In genomic region chr4:130906296-130906695, GRCm38 (mm10) we compare ENCODE assay signal across 9 mouse cellular contexts. TPM values are rescaled to one million over a fixed set of nuclear protein-coding genes. Genes with fewer than 3 reads are reported as not detected.
DNase-seq lines count a peak whose midpoint lies in the region; ATAC-seq and TF ChIP-seq lines count a peak whose summit lies in the region.
"Had no signal": no experiment of that assay in that cellular context is flagged by ENCODE, and none has a peak within 500 bp of the region (broad histone marks: within the 10 kb centered on the region; RNA-seq: fewer than 3 reads in every experiment).

No protein-coding gene starts in this region.

- H3K4me2 ChIP-seq in kidney, embryonic 15.5 days = no peak overlapping the region
- H3K4me2 ChIP-seq in hindbrain, embryonic 15.5 days = no peak overlapping the region
- no peak overlapping the region for H3K4me2 ChIP-seq in midbrain, embryonic 11.5 days

- TF ChIP-seq CTCF in kidney, adult 2 months (conservative IDR thresholded peaks at IDR 0.05; ENCODE audit: insufficient read depth, insufficient read length, low read depth, low read length) = no peak

- 43% methylated on average over 8 of the region's 8 CpGs for WGBS in kidney, adult 2 months
- WGBS in kidney, embryonic 15.5 days = 27% methylated on average over 8 of the region's 8 CpGs
- WGBS in embryonic facial prominence, embryonic 10.5 days = 45% methylated on average over 8 of the region's 8 CpGs
- WGBS in hindbrain, embryonic 15.5 days = 24% methylated on average over 8 of the region's 8 CpGs
- WGBS in midbrain, embryonic 11.5 days = 42% methylated on average over 8 of the region's 8 CpGs

- H3K27me3 ChIP-seq in kidney, adult 2 months (replicated peaks; ENCODE audit: control insufficient read depth, insufficient read depth, low read length) = no peaks in the 10 kb centered on the region
- H3K27me3 ChIP-seq in kidney, embryonic 15.5 days = no peaks in the 10 kb centered on the region
- no peaks in the 10 kb centered on the region for H3K27me3 ChIP-seq in embryonic facial prominence, embryonic 10.5 days (replicated peaks; ENCODE audit: low read depth, poor library complexity, severe bottlenecking)
- no peaks in the 10 kb centered on the region for H3K27me3 ChIP-seq in hindbrain, embryonic 15.5 days
- H3K27me3 ChIP-seq in midbrain, embryonic 11.5 days (ENCODE audit: control insufficient read depth, insufficient read depth, low read length) = no peaks in the 10 kb centered on the region

- H3K36me3 ChIP-seq in kidney, adult 2 months (ENCODE audit: control insufficient read depth, insufficient read depth, low read length) = no peaks in the 10 kb centered on the region
- no peaks in the 10 kb centered on the region for H3K36me3 ChIP-seq in kidney, embryonic 15.5 days
- H3K36me3 ChIP-seq in embryonic facial prominence, embryonic 10.5 days (replicated peaks) = no peaks in the 10 kb centered on the region
- no peaks in the 10 kb centered on the region for H3K36me3 ChIP-seq in hindbrain, embryonic 15.5 days
- H3K36me3 ChIP-seq in midbrain, embryonic 11.5 days (ENCODE audit: control insufficient read depth, insufficient read depth, low read length) = no peaks in the 10 kb centered on the region

- no peak for TF ChIP-seq POLR2A in kidney, adult 2 months (IDR thresholded peaks at IDR 0.05; ENCODE audit: low read depth, low read length)

- H3K27ac ChIP-seq in kidney, adult 2 months (ENCODE audit: insufficient read depth, low read depth, low read length) = no peak overlapping the region
- no peak overlapping the region for H3K27ac ChIP-seq in kidney, embryonic 15.5 days
- H3K27ac ChIP-seq in embryonic facial prominence, embryonic 10.5 days (replicated peaks) = 0 out of 2 replicates have a peak overlapping the region, but pooled peaks have one; percentile 44
- H3K27ac ChIP-seq in hindbrain, embryonic 15.5 days (replicated peaks) = no peak overlapping the region
- no peak overlapping the region for H3K27ac ChIP-seq in midbrain, embryonic 11.5 days (ENCODE audit: low read depth, low read length)

- no peaks in the 10 kb centered on the region for H3K9me3 ChIP-seq in kidney, embryonic 15.5 days (replicated peaks)
- no peaks in the 10 kb centered on the region for H3K9me3 ChIP-seq in embryonic facial prominence, embryonic 10.5 days
- H3K9me3 ChIP-seq in hindbrain, embryonic 15.5 days = no peaks in the 10 kb centered on the region
- H3K9me3 ChIP-seq in midbrain, embryonic 11.5 days (ENCODE audit: control insufficient read depth, low read length) = no peaks in the 10 kb centered on the region

- DNase-seq in kidney, adult 2 months = peak; percentile 59
- peak; percentile 55 for DNase-seq in ZHBTc4 (ENCODE audit: low read depth, low spot score)
- DNase-seq in embryonic facial prominence, embryonic 10.5 days (ENCODE audit: low spot score) = no peak
- DNase-seq in frontal cortex, postnatal 36 days (ENCODE audit: low spot score in 2 of 2) = no peak
- DNase-seq in midbrain, embryonic 11.5 days (ENCODE audit: low spot score, missing footprints) = no peak
- DNase-seq in left cerebral cortex, adult 11 months (ENCODE audit: low spot score) = no peak

- no peak overlapping the region for H3K9ac ChIP-seq in kidney, embryonic 15.5 days
- H3K9ac ChIP-seq in hindbrain, embryonic 15.5 days = no peak overlapping the region
- H3K9ac ChIP-seq in midbrain, embryonic 11.5 days (ENCODE audit: low read length) = no peak overlapping the region

- H3K4me3 ChIP-seq in kidney, adult 2 months (ENCODE audit: insufficient read depth, low read depth, low read length) = no peak overlapping the region
- no peak overlapping the region for H3K4me3 ChIP-seq in kidney, embryonic 15.5 days (replicated peaks)
- no peak overlapping the region for H3K4me3 ChIP-seq in embryonic facial prominence, embryonic 10.5 days
- H3K4me3 ChIP-seq in hindbrain, embryonic 15.5 days = no peak overlapping the region
- no peak overlapping the region for H3K4me3 ChIP-seq in midbrain, embryonic 11.5 days (ENCODE audit: low read depth, low read length)

- ATAC-seq in kidney, embryonic 15.5 days (replicated peaks; ENCODE audit: low FRiP score) = no peak
- ATAC-seq in hindbrain, embryonic 15.5 days (ENCODE audit: low FRiP score, low read depth) = peak; percentile 45; the same call in 1 of the 2 replicates
- ATAC-seq in midbrain, embryonic 11.5 days (ENCODE audit: low FRiP score) = no peak

- H3K4me1 ChIP-seq in kidney, adult 2 months (ENCODE audit: control insufficient read depth, insufficient read depth, low read length) = no peaks in the 10 kb centered on the region
- peaks cover 45% of the 10 kb centered on the region for H3K4me1 ChIP-seq in kidney, embryonic 15.5 days
- H3K4me1 ChIP-seq in embryonic facial prominence, embryonic 10.5 days = peaks cover 58% of the 10 kb centered on the region
- H3K4me1 ChIP-seq in hindbrain, embryonic 15.5 days (replicated peaks) = peaks cover 14% of the 10 kb centered on the region
- H3K4me1 ChIP-seq in midbrain, embryonic 11.5 days (ENCODE audit: control insufficient read depth, insufficient read depth, low read length) = no peaks in the 10 kb centered on the region

RNA-seq across cellular contexts. Expression of gene Laptm5, which starts 6.6 kb away (rescaled TPM):
- 35.6 and 79.8 TPM in 2 replicates for polyA plus RNA-seq in kidney, adult 2 months (2012; rRNA removed)
- polyA plus RNA-seq in kidney, embryonic 15.5 days (2015; fragmentation: Nextera tagmentation; extraction: Ambion mirVana) = 25.5 and 28.9 TPM in 2 replicates
- 13.0 and 16.4 TPM in 2 replicates for polyA plus RNA-seq in embryonic facial prominence, embryonic 10.5 days (2016; fragmentation: Nextera tagmentation; extraction: Ambion mirVana)
- polyA plus RNA-seq in hindbrain, embryonic 15.5 days (2015; fragmentation: Nextera tagmentation; extraction: Ambion mirVana) = 24.9 and 34.6 TPM in 2 replicates
- 22.0 and 27.3 TPM in 2 replicates for polyA plus RNA-seq in midbrain, embryonic 11.5 days (2014; fragmentation: Nextera tagmentation; extraction: Ambion mirVana)

RNA-seq across cellular contexts. Expression of gene Matn1, which starts 37.9 kb away (rescaled TPM):
- polyA plus RNA-seq in kidney, adult 2 months (2012; rRNA removed) = 0.06 TPM in 1 of 2 replicates, not detected in the other
- 0.49 and 0.84 TPM in 2 replicates for polyA plus RNA-seq in kidney, embryonic 15.5 days (2015; fragmentation: Nextera tagmentation; extraction: Ambion mirVana)
- polyA plus RNA-seq in embryonic facial prominence, embryonic 10.5 days (2016; fragmentation: Nextera tagmentation; extraction: Ambion mirVana) = 0.11 TPM in 1 of 2 replicates, not detected in the other
- 0.56 and 1.8 TPM in 2 replicates for polyA plus RNA-seq in hindbrain, embryonic 15.5 days (2015; fragmentation: Nextera tagmentation; extraction: Ambion mirVana)
- polyA plus RNA-seq in midbrain, embryonic 11.5 days (2014; fragmentation: Nextera tagmentation; extraction: Ambion mirVana) = not detected in 2 replicates
- polyA plus RNA-seq: large intestine, adult 2 months had no signal

Comparison
In these comparisons a context has a peak if more than half of its experiments do, and no peak if none do; other contexts are left out.
1. DNase-seq: peak in kidney, adult 2 months (single experiment) and ZHBTc4 (single experiment); none in embryonic facial prominence, embryonic 10.5 days (single experiment), frontal cortex, postnatal 36 days (0 of 2), midbrain, embryonic 11.5 days (single experiment) and left cerebral cortex, adult 11 months (single experiment).